Mouse (Mus musculus) midbrain, embryonic 15.5 days (tissue): ENCODE measurements around the gene Faim2. TPM values are rescaled to one million over a fixed set of nuclear protein-coding genes. Genes with fewer than 3 reads are reported as not detected.

ENCODE experiments used
- ATAC-seq: fragments of 200-750 bp; cut with Nextera tagmentation; replicated peaks from 2 replicates; pipeline ENCODE4 v1.8.0; 2017; ENCODE audit warnings: moderate TSS enrichment
- H3K27ac ChIP-seq: fragments of 300-500 bp; sonication (generic); 2 replicates; pipeline ENCODE4 v1.5.1; 2015; ENCODE audit warnings: mild to moderate bottlenecking, inconsistent platforms
- H3K27me3 ChIP-seq: fragments of 300-500 bp; sonication (generic); replicated peaks from 2 replicates; pipeline ENCODE4 v1.6.1; 2015; ENCODE audit warnings: inconsistent platforms
- H3K36me3 ChIP-seq: fragments of 300-500 bp; sonication (generic); replicated peaks from 2 replicates; pipeline ENCODE4 v1.6.1; 2015; ENCODE audit warnings: inconsistent platforms
- H3K4me1 ChIP-seq: fragments of 300-500 bp; sonication (generic); 2 replicates; pipeline ENCODE4 v1.6.1; 2015; ENCODE audit warnings: inconsistent platforms
- H3K4me2 ChIP-seq: fragments of 300-500 bp; sonication (generic); 2 replicates; pipeline ENCODE4 v1.6.1; 2015; ENCODE audit warnings: inconsistent platforms, mild to moderate bottlenecking, moderate library complexity
- H3K4me3 ChIP-seq: fragments of 300-500 bp; sonication (generic); 2 replicates; pipeline ENCODE4 v1.5.1; 2015; ENCODE audit warnings: mild to moderate bottlenecking, inconsistent platforms
- H3K9ac ChIP-seq: fragments of 300-500 bp; sonication (generic); 2 replicates; pipeline ENCODE4 v1.6.1; 2015; ENCODE audit warnings: mild to moderate bottlenecking, inconsistent platforms
- H3K9me3 ChIP-seq: fragments of 300-500 bp; sonication (generic); 2 replicates; pipeline ENCODE4 v1.6.1; 2016; ENCODE audit warnings: inconsistent platforms
- WGBS: fragments of 180-500 bp; shearing (Covaris S2); methylation state at CpG from one replicate; pipeline ENCODE4 v1.1.7; 2015; ENCODE audit warnings: mixed read lengths; 5-methylcytosine and 5-hydroxymethylcytosine counted together
- polyA plus RNA-seq: library from polyadenylated mRNA; unstranded; fragments of >200 nt; fragmentation: Nextera tagmentation; extraction: Ambion mirVana; gene quantifications from 2 replicates; pipeline ENCODE4 v1.2.1, GENCODE M21; 2015

The Faim2 gene
- polyA plus RNA-seq, 1 experiment from 2014 or later = 45.9 TPM

DNA sequence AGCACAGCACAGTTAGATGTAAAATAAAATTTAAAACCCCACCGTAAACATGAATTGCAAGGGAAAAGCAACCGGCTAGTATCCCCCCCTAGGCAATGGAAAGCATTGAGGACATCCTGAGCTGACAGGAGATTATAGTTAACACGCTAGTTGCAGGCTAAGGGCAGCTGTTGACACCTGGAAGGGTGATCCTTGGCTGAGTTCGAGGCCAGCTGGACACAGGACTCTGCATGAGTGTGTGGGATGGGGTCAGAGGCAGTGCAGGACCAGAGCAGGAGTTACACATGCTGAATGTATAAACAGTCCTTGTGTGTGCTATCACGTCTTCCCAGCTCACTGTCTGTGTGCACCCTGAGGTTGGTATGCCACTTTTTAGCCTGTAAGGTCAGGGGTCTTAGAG is 24.7 kb downstream of the Faim2 start:
- Histone ChIP-seq H3K9ac (no peak overlapping the region), H3K4me1 (peaks cover 12% of the 10 kb centered on the region), H3K36me3 (no peaks in the 10 kb centered on the region), H3K4me2 (no peak overlapping the region), H3K27ac (no peak overlapping the region), H3K27me3 (no peaks in the 10 kb centered on the region), H3K9me3 (no peaks in the 10 kb centered on the region), H3K4me3 (no peak overlapping the region)
- WGBS = 77% methylated on average over 5 of the region's 5 CpGs
- ATAC-seq = no peak

DNA sequence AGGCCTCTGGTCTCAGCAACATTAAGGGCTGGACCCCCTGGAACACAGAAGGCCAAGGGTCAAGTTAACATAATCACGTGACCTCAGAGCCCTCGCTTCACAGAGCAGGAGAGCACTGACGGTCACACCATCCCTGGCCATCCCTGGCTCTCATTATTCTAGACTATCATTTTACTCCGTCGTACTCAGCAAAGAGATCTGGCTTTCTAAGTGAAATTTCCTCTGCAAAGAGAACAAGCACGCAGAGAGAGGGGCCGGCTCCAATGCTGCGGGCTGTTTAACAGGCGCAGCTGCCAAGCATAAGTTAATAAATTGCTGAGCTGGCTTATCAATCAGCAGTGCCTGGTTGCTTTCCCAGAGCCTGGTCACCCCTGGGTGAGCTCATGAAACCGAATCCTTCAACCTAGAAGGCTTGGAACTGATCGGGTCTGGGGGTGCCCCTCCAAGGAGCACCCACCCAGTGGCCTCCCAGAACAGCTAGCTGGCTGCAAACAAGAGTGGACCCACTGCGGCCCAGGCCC is 25.6 kb downstream of the Faim2 start:
- H3K27ac ChIP-seq = peak overlapping the region; percentile 22; the same call in 1 of the 2 replicates
- H3K9ac ChIP-seq = no peak overlapping the region
- no peak overlapping the region for H3K4me2 ChIP-seq
- no peaks in the 10 kb centered on the region for H3K36me3 ChIP-seq
- no peaks in the 10 kb centered on the region for H3K27me3 ChIP-seq
- peaks cover 18% of the 10 kb centered on the region for H3K4me1 ChIP-seq
- WGBS = 45% methylated on average over 12 of the region's 12 CpGs
- no peaks in the 10 kb centered on the region for H3K9me3 ChIP-seq
- H3K4me3 ChIP-seq = no peak overlapping the region
- no peak for ATAC-seq

DNA sequence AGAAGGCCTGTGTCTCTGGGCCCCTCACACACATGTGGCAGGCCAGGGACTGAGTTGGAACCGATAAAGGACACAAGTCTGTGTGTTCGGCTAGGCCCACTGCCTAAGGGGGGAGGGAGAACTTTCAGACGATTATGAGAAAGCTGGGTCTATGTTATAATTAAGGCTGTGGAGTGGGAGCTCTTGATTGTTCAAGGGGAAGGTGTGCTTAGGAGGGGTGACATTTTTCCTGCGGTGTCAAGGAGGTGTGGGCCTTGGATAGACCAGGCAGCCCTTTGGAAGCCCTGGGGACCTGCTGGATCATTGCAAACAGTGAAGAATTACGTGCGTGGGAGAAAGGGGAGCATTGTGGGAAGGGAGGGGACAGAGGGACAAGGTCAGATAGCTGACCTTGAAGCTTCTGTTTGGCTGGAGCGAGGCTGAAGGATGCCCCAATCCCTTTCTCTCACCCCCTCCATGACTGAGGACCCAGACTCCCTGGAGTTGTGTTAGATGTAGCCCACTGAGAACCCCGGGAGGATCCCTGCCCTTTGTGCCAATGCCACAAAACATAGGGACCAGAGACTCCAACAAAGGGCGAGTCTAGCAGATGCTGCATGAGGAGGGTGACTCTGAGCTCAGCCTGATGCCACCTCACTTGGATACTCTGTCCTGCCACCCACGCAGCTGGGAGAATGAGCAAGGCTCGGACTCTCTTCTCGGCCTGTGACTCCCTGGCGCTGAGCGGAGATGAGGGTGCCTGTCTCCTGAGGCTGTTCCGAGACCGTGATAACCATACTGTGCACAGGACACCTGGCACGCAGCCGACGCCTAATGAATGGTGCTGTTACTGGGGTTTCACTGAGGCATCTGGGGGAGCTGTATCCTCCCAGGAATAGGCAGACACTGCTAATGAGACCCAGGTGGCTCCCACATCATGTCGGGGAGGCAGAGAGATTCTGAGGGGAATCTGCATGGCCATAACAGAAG is 26.4 kb downstream of the Faim2 start:
- Histone ChIP-seq H3K27ac (peak overlapping the region; percentile 22; the same call in 1 of the 2 replicates), H3K9ac (no peak overlapping the region), H3K4me2 (no peak overlapping the region), H3K4me1 (peaks cover 21% of the 10 kb centered on the region), H3K4me3 (no peak overlapping the region), H3K27me3 (no peaks in the 10 kb centered on the region), H3K9me3 (no peaks in the 10 kb centered on the region), H3K36me3 (no peaks in the 10 kb centered on the region)
- WGBS = 64% methylated on average over 20 of the region's 20 CpGs
- no peak for ATAC-seq

DNA sequence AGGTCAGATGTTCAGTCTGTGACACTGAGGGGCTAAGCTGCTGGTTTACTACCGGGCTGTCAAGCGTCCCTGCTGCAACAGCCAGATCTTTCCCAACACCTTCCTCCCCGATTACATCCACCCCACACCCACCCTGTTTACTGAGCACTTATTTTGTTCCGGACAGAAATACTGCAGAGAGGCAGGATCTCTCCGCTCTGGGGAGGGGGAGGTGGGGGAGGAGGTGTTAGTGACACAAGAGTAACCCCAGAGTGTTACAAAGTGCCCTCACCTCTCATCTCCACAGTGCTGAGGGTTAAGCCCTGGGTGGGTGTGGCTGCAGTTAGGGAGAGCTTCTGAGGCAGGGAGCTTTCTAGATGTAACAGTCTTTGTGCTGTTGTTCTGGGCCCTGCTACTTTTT is 27.6 kb downstream of the Faim2 start:
- H3K4me2 ChIP-seq = no peak overlapping the region
- no peaks in the 10 kb centered on the region for H3K9me3 ChIP-seq
- H3K27ac ChIP-seq = no peak overlapping the region
- WGBS = 56% methylated on average over 5 of the region's 5 CpGs
- no peak overlapping the region for H3K9ac ChIP-seq
- H3K4me3 ChIP-seq = no peak overlapping the region
- no peaks in the 10 kb centered on the region for H3K36me3 ChIP-seq
- no peaks in the 10 kb centered on the region for H3K27me3 ChIP-seq
- no peak for ATAC-seq
- peaks cover 21% of the 10 kb centered on the region for H3K4me1 ChIP-seq

DNA sequence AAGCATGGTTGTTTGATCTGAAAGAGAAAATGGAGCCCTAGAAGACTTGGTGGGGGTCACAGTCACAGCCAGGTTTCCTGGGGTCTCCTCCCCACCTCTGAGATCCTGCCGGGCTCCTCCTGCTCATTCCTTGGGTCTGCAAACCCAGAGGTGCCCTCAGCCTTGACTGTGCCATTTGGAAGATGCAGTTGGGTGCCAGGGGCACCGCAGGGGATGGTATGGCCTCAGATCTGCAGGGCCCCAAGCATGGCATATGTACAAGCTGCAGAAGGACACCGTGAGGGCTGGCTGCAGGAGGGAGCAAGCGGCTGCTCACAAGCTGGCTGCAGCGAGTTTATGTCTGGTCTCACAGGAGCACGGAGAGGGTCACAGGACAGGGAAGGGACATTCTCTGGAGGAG is 28.2 kb downstream of the Faim2 start:
- H3K4me2 ChIP-seq = no peak overlapping the region
- no peak overlapping the region for H3K4me3 ChIP-seq
- no peaks in the 10 kb centered on the region for H3K9me3 ChIP-seq
- H3K27ac ChIP-seq = no peak overlapping the region
- no peak for ATAC-seq
- 56% methylated on average over 6 of the region's 6 CpGs for WGBS
- no peak overlapping the region for H3K9ac ChIP-seq
- no peaks in the 10 kb centered on the region for H3K27me3 ChIP-seq
- peaks cover 21% of the 10 kb centered on the region for H3K4me1 ChIP-seq
- no peaks in the 10 kb centered on the region for H3K36me3 ChIP-seq

DNA sequence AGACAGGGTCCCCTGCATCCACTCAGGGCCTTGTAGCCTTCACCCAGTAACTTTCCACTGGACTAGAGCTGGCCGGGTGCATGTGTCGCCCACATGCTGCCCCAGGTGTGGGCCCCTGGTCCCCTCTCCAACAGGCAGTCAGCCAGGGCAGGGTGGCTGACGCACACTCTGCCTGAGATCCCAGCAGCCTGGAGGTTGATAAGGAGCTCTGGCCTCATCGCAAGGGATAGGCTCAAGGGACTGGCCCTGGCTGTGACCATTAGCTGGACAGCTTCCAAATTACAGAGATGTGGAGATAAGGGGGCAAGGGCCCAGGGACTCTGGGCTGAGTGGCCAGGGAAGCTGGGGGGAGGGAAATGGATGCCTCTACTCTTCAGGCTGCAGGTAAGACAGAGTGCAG is 29.2 kb downstream of the Faim2 start:
- Histone ChIP-seq H3K27ac (no peak overlapping the region), H3K4me3 (no peak overlapping the region), H3K4me2 (no peak overlapping the region), H3K9ac (no peak overlapping the region), H3K9me3 (no peaks in the 10 kb centered on the region), H3K36me3 (no peaks in the 10 kb centered on the region), H3K4me1 (peaks cover 21% of the 10 kb centered on the region), H3K27me3 (no peaks in the 10 kb centered on the region)
- 81% methylated on average over 4 of the region's 4 CpGs for WGBS
- ATAC-seq = no peak

DNA sequence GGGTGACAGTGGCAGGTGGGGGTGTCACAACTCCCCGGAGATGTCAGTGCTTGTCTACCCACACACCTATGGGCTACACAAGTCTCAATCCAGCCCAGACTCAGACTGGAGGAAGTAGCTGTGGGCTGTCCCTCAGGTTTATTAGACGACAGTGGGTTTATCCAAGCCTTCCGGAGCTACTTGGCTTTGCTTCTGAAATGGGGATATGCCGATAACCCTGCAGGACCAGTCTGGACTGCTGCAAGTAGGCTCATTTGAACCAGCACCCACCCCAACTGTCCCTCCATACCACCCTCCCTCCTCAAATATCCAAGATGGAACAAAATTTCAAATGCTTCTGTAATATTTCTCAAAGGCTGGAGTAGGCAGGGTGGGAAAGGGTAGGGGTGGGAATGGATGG is 29.6 kb downstream of the Faim2 start:
- H3K9ac ChIP-seq = no peak overlapping the region
- 86% methylated on average over 4 of the region's 4 CpGs for WGBS
- no peak overlapping the region for H3K27ac ChIP-seq
- H3K9me3 ChIP-seq = no peaks in the 10 kb centered on the region
- H3K36me3 ChIP-seq = no peaks in the 10 kb centered on the region
- no peak for ATAC-seq
- no peak overlapping the region for H3K4me3 ChIP-seq
- no peak overlapping the region for H3K4me2 ChIP-seq
- H3K4me1 ChIP-seq = peaks cover 21% of the 10 kb centered on the region
- no peaks in the 10 kb centered on the region for H3K27me3 ChIP-seq

DNA sequence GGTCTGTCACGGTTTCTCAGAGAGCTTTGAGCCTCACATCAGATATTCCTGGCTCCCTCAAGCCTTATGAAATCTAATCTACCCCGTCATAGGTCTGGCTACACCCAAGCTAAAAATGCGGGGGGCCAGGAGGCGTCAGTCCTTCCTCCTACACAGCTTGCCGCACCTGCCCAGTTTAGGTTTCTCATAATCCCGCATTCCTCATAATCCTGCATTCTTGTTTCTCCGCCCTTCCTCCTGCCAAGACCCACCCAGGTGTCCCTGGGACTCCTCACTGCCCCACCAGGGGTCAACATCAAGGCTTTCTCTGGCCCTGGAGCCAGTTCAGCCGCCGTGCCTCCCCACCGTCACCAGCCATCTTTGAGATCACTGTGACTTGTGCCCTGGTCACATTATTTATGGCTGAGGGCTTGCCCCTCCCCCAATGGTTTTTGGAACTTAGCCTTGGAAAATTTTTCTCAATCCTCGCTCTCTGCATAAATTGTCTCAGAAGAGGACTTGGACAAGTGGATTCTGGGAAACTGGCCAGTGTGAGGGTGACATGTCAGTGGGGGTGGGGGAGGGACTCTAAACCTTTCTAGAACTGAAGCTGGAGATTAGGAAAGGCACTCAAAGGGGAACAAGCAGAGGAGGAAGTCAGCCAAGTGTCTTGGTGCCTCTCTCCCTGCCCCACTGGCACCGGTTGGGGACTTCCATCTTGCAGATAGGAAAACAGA is 30.3 kb downstream of the Faim2 start:
- Histone ChIP-seq H3K9ac (no peak overlapping the region), H3K4me2 (no peak overlapping the region), H3K27ac (no peak overlapping the region), H3K4me3 (no peak overlapping the region), H3K36me3 (no peaks in the 10 kb centered on the region), H3K27me3 (no peaks in the 10 kb centered on the region), H3K4me1 (peaks cover 20% of the 10 kb centered on the region), H3K9me3 (no peaks in the 10 kb centered on the region)
- 38% methylated on average over 12 of the region's 12 CpGs for WGBS
- peak; percentile 25; the same call in 1 of the 2 replicates for ATAC-seq

DNA sequence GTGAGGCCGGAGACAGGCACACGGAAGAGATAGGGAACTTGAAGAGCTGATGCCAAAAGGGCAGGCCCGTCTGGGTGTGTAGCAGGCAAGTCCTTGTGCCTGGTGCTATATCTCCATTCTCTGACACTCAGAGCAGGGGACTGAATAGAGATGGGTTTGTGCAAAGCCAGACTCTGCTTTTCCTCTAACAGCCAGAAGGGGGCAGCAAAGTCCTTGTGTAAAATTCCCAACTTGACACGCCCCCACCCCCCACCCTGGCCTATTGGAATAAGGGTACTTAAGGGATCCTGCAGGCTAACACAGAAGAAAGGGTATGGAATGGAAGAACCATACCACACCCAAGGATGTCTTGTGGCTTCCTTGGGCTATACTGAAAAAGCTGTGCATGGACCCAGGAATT is 30.9 kb downstream of the Faim2 start:
- H3K36me3 ChIP-seq = no peaks in the 10 kb centered on the region
- H3K9ac ChIP-seq = 0 out of 2 replicates have a peak overlapping the region, but pooled peaks have one; percentile 4
- no peak overlapping the region for H3K4me2 ChIP-seq
- 15% methylated on average over 4 of the region's 4 CpGs for WGBS
- H3K27ac ChIP-seq = no peak overlapping the region
- peak; percentile 69 for ATAC-seq
- H3K27me3 ChIP-seq = no peaks in the 10 kb centered on the region
- H3K4me3 ChIP-seq = no peak overlapping the region
- H3K9me3 ChIP-seq = no peaks in the 10 kb centered on the region
- peaks cover 14% of the 10 kb centered on the region for H3K4me1 ChIP-seq

DNA sequence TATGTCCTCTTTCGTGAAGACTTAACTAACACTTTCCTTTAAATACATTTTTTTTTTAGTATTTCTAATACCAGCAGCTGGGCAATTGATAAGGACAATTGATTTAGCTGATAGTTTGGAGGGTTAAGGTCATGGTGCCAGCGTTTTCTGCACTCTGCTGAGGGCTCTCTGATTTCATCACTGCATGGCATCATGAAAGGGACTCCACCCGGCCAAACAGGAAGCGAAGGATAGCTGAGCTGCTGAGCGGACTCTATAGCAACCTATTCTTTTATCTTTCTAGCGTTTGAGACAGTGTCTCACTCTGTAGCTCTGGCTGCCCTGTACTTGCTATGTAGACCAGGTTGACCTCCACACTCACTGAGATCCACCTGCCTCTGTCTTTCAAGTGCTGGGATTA is 43.2 kb downstream of the Faim2 start:
- H3K9ac ChIP-seq = no peak overlapping the region
- H3K4me3 ChIP-seq = no peak overlapping the region
- 71% methylated on average over 6 of the region's 6 CpGs for WGBS
- no peak overlapping the region for H3K4me2 ChIP-seq
- no peaks in the 10 kb centered on the region for H3K4me1 ChIP-seq
- no peak for ATAC-seq
- no peak overlapping the region for H3K27ac ChIP-seq
- H3K9me3 ChIP-seq = no peaks in the 10 kb centered on the region
- no peaks in the 10 kb centered on the region for H3K27me3 ChIP-seq
- no peaks in the 10 kb centered on the region for H3K36me3 ChIP-seq

DNA sequence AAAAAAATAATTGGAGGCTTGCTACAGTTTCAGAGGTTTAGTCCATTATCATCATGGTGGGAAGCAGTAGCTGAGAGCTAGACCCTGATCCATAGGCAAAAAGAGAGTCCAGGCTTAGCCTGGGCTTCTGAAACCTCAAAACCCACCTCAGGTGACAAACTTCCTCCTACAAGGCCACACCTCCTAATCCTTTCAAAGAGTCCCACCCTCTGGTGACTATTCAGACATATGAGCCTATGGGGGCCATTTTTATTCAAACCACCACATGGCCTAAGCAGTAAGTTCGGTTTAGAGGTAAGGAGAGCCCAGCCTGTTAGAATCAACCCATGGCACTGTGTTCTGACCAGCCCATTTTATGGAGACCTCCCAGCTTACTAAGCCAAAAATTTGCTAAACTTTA is 52.2 kb downstream of the Faim2 start:
- WGBS = 73% methylated on average over 1 of the region's 1 CpGs
- no peak overlapping the region for H3K9ac ChIP-seq
- H3K36me3 ChIP-seq = no peaks in the 10 kb centered on the region
- H3K9me3 ChIP-seq = no peaks in the 10 kb centered on the region
- H3K27me3 ChIP-seq = no peaks in the 10 kb centered on the region
- no peak overlapping the region for H3K4me2 ChIP-seq
- H3K27ac ChIP-seq = no peak overlapping the region
- no peak for ATAC-seq
- peaks cover 18% of the 10 kb centered on the region for H3K4me1 ChIP-seq
- H3K4me3 ChIP-seq = no peak overlapping the region

DNA sequence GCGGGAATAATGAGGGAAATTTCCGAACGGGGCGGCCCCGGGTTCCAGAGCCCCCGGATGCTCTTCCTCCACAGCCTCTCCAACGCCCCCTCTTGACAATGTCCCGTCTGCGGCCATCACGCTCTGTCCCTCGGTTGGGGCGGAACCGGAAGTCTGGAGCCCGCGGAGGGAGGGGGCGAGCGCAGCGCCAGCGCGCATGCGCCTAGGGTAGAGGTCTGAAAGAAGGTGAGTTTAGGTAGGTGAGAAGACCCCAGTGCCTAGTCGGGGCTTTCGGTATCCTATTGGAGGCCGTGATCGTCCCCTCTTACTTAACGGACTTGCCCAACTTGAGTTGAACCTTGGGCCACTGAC is 53.4 kb downstream of the Faim2 start, which contains the start of gene Bcdin3d:
Bcdin3d (minus strand) TSS at position 155 of the 351 bp plus-strand sequence.
- peak within 1 kb of the TSS; percentile 82 for H3K4me2 ChIP-seq
- peak within 1 kb of the TSS; percentile 78 for H3K9ac ChIP-seq
- 1% methylated on average over 26 of the region's 26 CpGs for WGBS
- peak within 1 kb of the TSS; percentile 85 for H3K4me3 ChIP-seq
- H3K27me3 ChIP-seq = no peaks in the 10 kb centered on the region
- peaks cover 21% of the 10 kb centered on the region for H3K4me1 ChIP-seq
- H3K27ac ChIP-seq = peak within 1 kb of the TSS; percentile 86
- H3K36me3 ChIP-seq = no peaks in the 10 kb centered on the region
- no peaks in the 10 kb centered on the region for H3K9me3 ChIP-seq
- peak; percentile 89 for ATAC-seq
